Mouse (Mus musculus) hindbrain, embryonic 13.5 days (tissue): ENCODE measurements around the gene Nlrp6. TPM values are rescaled to one million over a fixed set of nuclear protein-coding genes. Genes with fewer than 3 reads are reported as not detected.

Experiments
- ATAC-seq: fragments of 200-750 bp; cut with Nextera tagmentation; 2 replicates; pipeline ENCODE4 v1.8.0; 2017; ENCODE audit warnings: moderate TSS enrichment; ENCODE audit not compliant: low FRiP score
- H3K27ac ChIP-seq: fragments of 300-500 bp; sonication (generic); 2 replicates; pipeline ENCODE4 v1.5.1; 2015; ENCODE audit warnings: inconsistent platforms, mild to moderate bottlenecking, moderate library complexity
- H3K27me3 ChIP-seq: fragments of 300-500 bp; sonication (generic); 2 replicates; pipeline ENCODE4 v1.6.1; 2015; ENCODE audit warnings: mild to moderate bottlenecking, inconsistent platforms
- H3K36me3 ChIP-seq: fragments of 300-500 bp; sonication (generic); 2 replicates; pipeline ENCODE4 v1.6.1; 2015; ENCODE audit warnings: mild to moderate bottlenecking, inconsistent platforms
- H3K4me1 ChIP-seq: fragments of 300-500 bp; sonication (generic); replicated peaks from 2 replicates; pipeline ENCODE4 v1.6.1; 2015; ENCODE audit warnings: inconsistent platforms
- H3K4me2 ChIP-seq: fragments of 300-500 bp; sonication (generic); 2 replicates; pipeline ENCODE4 v1.6.1; 2015; ENCODE audit warnings: inconsistent platforms, mild to moderate bottlenecking, moderate library complexity
- H3K4me3 ChIP-seq: fragments of 300-500 bp; sonication (generic); 2 replicates; pipeline ENCODE4 v1.5.1; 2015; ENCODE audit warnings: mild to moderate bottlenecking, inconsistent platforms
- H3K9ac ChIP-seq: fragments of 300-500 bp; sonication (generic); 2 replicates; pipeline ENCODE4 v1.6.1; 2015; ENCODE audit warnings: mild to moderate bottlenecking, inconsistent platforms
- H3K9me3 ChIP-seq: fragments of 300-500 bp; sonication (generic); 2 replicates; pipeline ENCODE4 v1.6.1; 2016; ENCODE audit warnings: inconsistent platforms
- WGBS: fragments of 180-500 bp; shearing (Covaris S2); methylation state at CpG from one replicate; pipeline ENCODE4 v1.1.7; 2015; 5-methylcytosine and 5-hydroxymethylcytosine counted together
- polyA plus RNA-seq: library from polyadenylated mRNA; unstranded; fragments of >200 nt; fragmentation: Nextera tagmentation; extraction: Ambion mirVana; gene quantifications from 2 replicates; pipeline ENCODE4 v1.2.1, GENCODE M21; 2015

Gene Nlrp6
- polyA plus RNA-seq, 1 experiment from 2014 or later, result 0.12 TPM

- Histone ChIP-seq H3K27ac (no peak overlapping the region), H3K36me3 (no peaks in the 10 kb centered on the region), H3K27me3 (peaks cover 73% of the 10 kb centered on the region), H3K4me2 (no peak overlapping the region), H3K9ac (no peak overlapping the region), H3K9me3 (no peaks in the 10 kb centered on the region), H3K4me3 (no peak overlapping the region), H3K4me1 (peaks cover 25% of the 10 kb centered on the region)
- no peak for ATAC-seq
- WGBS, result 87% methylated on average over 4 of the region's 4 CpGs
These were observed 791 bp upstream of the Nlrp6 start for GRCm38 (mm10) chr7:140919911-140920310.

GRCm38 (mm10) chr7:140921225-140921975, 698 bp downstream of the Nlrp6 start:
- H3K4me1 ChIP-seq, result peaks cover 25% of the 10 kb centered on the region
- H3K9me3 ChIP-seq, result no peaks in the 10 kb centered on the region
- no peak overlapping the region for H3K27ac ChIP-seq
- WGBS, result 27% methylated on average over 22 of the region's 22 CpGs
- H3K4me3 ChIP-seq, result peak overlapping the region; percentile 42
- peak overlapping the region; percentile 90 for H3K4me2 ChIP-seq
- H3K27me3 ChIP-seq, result peaks cover 79% of the 10 kb centered on the region
- no peak overlapping the region for H3K9ac ChIP-seq
- ATAC-seq, result no peak
- no peaks in the 10 kb centered on the region for H3K36me3 ChIP-seq

- H3K36me3 ChIP-seq, result no peaks in the 10 kb centered on the region
- H3K9me3 ChIP-seq, result no peaks in the 10 kb centered on the region
- H3K27ac ChIP-seq, result no peak overlapping the region
- H3K4me2 ChIP-seq, result peak overlapping the region; percentile 90
- H3K9ac ChIP-seq, result peak overlapping the region; percentile 61
- H3K4me3 ChIP-seq, result peak overlapping the region; percentile 42
- H3K4me1 ChIP-seq, result peaks cover 25% of the 10 kb centered on the region
- peak; percentile 54; the same call in 1 of the 2 replicates for ATAC-seq
- peaks cover 79% of the 10 kb centered on the region for H3K27me3 ChIP-seq
- under 1% methylated on average over 49 of the region's 49 CpGs for WGBS
These were observed 1.8 kb downstream of the Nlrp6 start for GRCm38 (mm10) chr7:140922398-140923069.

GRCm38 (mm10) chr7:140923070-140923775, 2.5 kb downstream of the Nlrp6 start:
- no peak for ATAC-seq
- H3K36me3 ChIP-seq, result no peaks in the 10 kb centered on the region
- H3K4me2 ChIP-seq, result peak overlapping the region; percentile 90
- peaks cover 25% of the 10 kb centered on the region for H3K4me1 ChIP-seq
- 24% methylated on average over 30 of the region's 30 CpGs for WGBS
- peak overlapping the region; percentile 61 for H3K9ac ChIP-seq
- no peaks in the 10 kb centered on the region for H3K9me3 ChIP-seq
- H3K27me3 ChIP-seq, result peaks cover 72% of the 10 kb centered on the region
- no peak overlapping the region for H3K27ac ChIP-seq
- H3K4me3 ChIP-seq, result peak overlapping the region; percentile 42

- Histone ChIP-seq H3K4me3 (no peak overlapping the region), H3K4me1 (peaks cover 16% of the 10 kb centered on the region), H3K36me3 (no peaks in the 10 kb centered on the region), H3K27me3 (peaks cover 36% of the 10 kb centered on the region), H3K4me2 (no peak overlapping the region), H3K27ac (no peak overlapping the region), H3K9ac (no peak overlapping the region), H3K9me3 (no peaks in the 10 kb centered on the region)
- no peak for ATAC-seq
- 88% methylated on average over 6 of the region's 6 CpGs for WGBS
These were observed 6.5 kb downstream of the Nlrp6 start for GRCm38 (mm10) chr7:140927181-140927580.

- no peak for ATAC-seq
- H3K27me3 ChIP-seq, result peaks cover 2% of the 10 kb centered on the region; the same call in 1 of the 2 replicates
- H3K9ac ChIP-seq, result no peak overlapping the region
- H3K4me2 ChIP-seq, result no peak overlapping the region
- H3K36me3 ChIP-seq, result no peaks in the 10 kb centered on the region
- no peak overlapping the region for H3K27ac ChIP-seq
- no peaks in the 10 kb centered on the region for H3K9me3 ChIP-seq
- H3K4me1 ChIP-seq, result peaks cover 19% of the 10 kb centered on the region
- H3K4me3 ChIP-seq, result no peak overlapping the region
- WGBS, result 39% methylated on average over 3 of the region's 3 CpGs
These were observed 17.7 kb downstream of the Nlrp6 start for GRCm38 (mm10) chr7:140938436-140938835.

GRCm38 (mm10) chr7:140938896-140939295, 18.2 kb downstream of the Nlrp6 start:
- Histone ChIP-seq H3K4me2 (no peak overlapping the region), H3K4me3 (no peak overlapping the region), H3K9ac (no peak overlapping the region), H3K4me1 (peaks cover 19% of the 10 kb centered on the region), H3K27me3 (peaks cover 2% of the 10 kb centered on the region; the same call in 1 of the 2 replicates), H3K27ac (no peak overlapping the region), H3K36me3 (no peaks in the 10 kb centered on the region), H3K9me3 (no peaks in the 10 kb centered on the region)
- no peak for ATAC-seq
- WGBS, result 22% methylated on average over 2 of the region's 2 CpGs

GRCm38 (mm10) chr7:140939669-140940171, 19.0 kb downstream of the Nlrp6 start:
- H3K9me3 ChIP-seq, result no peaks in the 10 kb centered on the region
- no peak overlapping the region for H3K4me2 ChIP-seq
- peaks cover 19% of the 10 kb centered on the region for H3K4me1 ChIP-seq
- 12% methylated on average over 7 of the region's 8 CpGs for WGBS
- no peak overlapping the region for H3K9ac ChIP-seq
- no peak overlapping the region for H3K4me3 ChIP-seq
- ATAC-seq, result no peak
- H3K36me3 ChIP-seq, result no peaks in the 10 kb centered on the region
- H3K27me3 ChIP-seq, result peaks cover 2% of the 10 kb centered on the region; the same call in 1 of the 2 replicates
- no peak overlapping the region for H3K27ac ChIP-seq

GRCm38 (mm10) chr7:140941222-140942051, 20.7 kb downstream of the Nlrp6 start, which contains the start of gene Pgghg:
Pgghg (plus strand) TSS chr7:140941391.
- WGBS, result 4% methylated on average over 33 of the region's 33 CpGs
- H3K36me3 ChIP-seq, result no peaks in the 10 kb centered on the region
- H3K4me1 ChIP-seq, result peaks cover 19% of the 10 kb centered on the region
- H3K27ac ChIP-seq, result no peak within 1 kb of the TSS
- H3K4me3 ChIP-seq, result peak within 1 kb of the TSS; percentile 44
- peak; percentile 80 for ATAC-seq
- 0 out of 2 replicates have a peak, but pooled peaks cover 2% of the 10 kb centered on the region for H3K27me3 ChIP-seq
- H3K9me3 ChIP-seq, result no peaks in the 10 kb centered on the region
- H3K9ac ChIP-seq, result peak within 1 kb of the TSS; percentile 66
- H3K4me2 ChIP-seq, result peak within 1 kb of the TSS; percentile 59

GRCm38 (mm10) chr7:140942341-140942740, 21.6 kb downstream of the Nlrp6 start:
- Histone ChIP-seq H3K9me3 (no peaks in the 10 kb centered on the region), H3K4me1 (peaks cover 19% of the 10 kb centered on the region), H3K9ac (peak overlapping the region; percentile 66; the same call in 1 of the 2 replicates), H3K4me2 (peak overlapping the region; percentile 59), H3K27ac (no peak overlapping the region), H3K4me3 (peak overlapping the region; percentile 44), H3K27me3 (no peaks in the 10 kb centered on the region), H3K36me3 (no peaks in the 10 kb centered on the region)
- 59% methylated on average over 9 of the region's 9 CpGs for WGBS
- no peak for ATAC-seq

- ATAC-seq, result no peak
- H3K27ac ChIP-seq, result no peak overlapping the region
- WGBS, result 95% methylated on average over 10 of the region's 10 CpGs
These were observed 22.1 kb downstream of the Nlrp6 start for GRCm38 (mm10) chr7:140942811-140943210.

More at GRCm38 (mm10) chr7:140942811-140943210, 22.1 kb downstream of the Nlrp6 start:
- Histone ChIP-seq H3K27me3 (no peaks in the 10 kb centered on the region), H3K4me2 (no peak overlapping the region), H3K4me1 (peaks cover 19% of the 10 kb centered on the region), H3K9me3 (no peaks in the 10 kb centered on the region), H3K9ac (no peak overlapping the region), H3K36me3 (no peaks in the 10 kb centered on the region), H3K4me3 (no peak overlapping the region)
